In genomic region chr11:49650113-49650993, GRCm38 (mm10) we compare ENCODE assay signal across 10 mouse cellular contexts. TPM values are rescaled to one million over a fixed set of nuclear protein-coding genes. Genes with fewer than 3 reads are reported as not detected.
A peak's percentile ranks its signal among the peaks of the same experiment; 100 is the strongest.
DNase-seq lines count a peak whose midpoint lies in the region; ATAC-seq and TF ChIP-seq lines count a peak whose summit lies in the region.
"Had no signal": no experiment of that assay in that cellular context is flagged by ENCODE, and none has a peak within 500 bp of the region (broad histone marks: within the 10 kb centered on the region; RNA-seq: fewer than 3 reads in every experiment).

No protein-coding gene starts in this region.

- DNase-seq in Muller cell, postnatal 12 days (ENCODE audit: inconsistent ontology term) = peak; percentile 16
- no peak for DNase-seq in liver, embryonic 11.5 days (ENCODE audit: low spot score)
- DNase-seq in thymus, postnatal 4 days = peak; percentile 66
- no peak for DNase-seq in right cerebral cortex, adult 18-20 months
- no peak for DNase-seq in neural tube, embryonic 10.5 days (ENCODE audit: extremely low spot score, low spot score)

- 0 out of 2 replicates have a peak, but pooled peaks cover 4% of the 10 kb centered on the region for H3K9me3 ChIP-seq in intestine, postnatal 0 days (ENCODE audit: control insufficient read depth)
- no peaks in the 10 kb centered on the region for H3K9me3 ChIP-seq in intestine, embryonic 15.5 days
- no peaks in the 10 kb centered on the region for H3K9me3 ChIP-seq in embryonic facial prominence, embryonic 13.5 days
- H3K9me3 ChIP-seq in liver, embryonic 11.5 days (ENCODE audit: control insufficient read depth, low read length) = no peaks in the 10 kb centered on the region
- H3K9me3 ChIP-seq: midbrain, embryonic 12.5 days had no signal

- ATAC-seq in intestine, postnatal 0 days = no peak
- no peak for ATAC-seq in intestine, embryonic 15.5 days
- ATAC-seq in embryonic facial prominence, embryonic 13.5 days (ENCODE audit: insufficient number of reproducible peaks, insufficient read depth, low FRiP score, low TSS enrichment, low read depth) = no peak
- ATAC-seq in liver, embryonic 11.5 days (replicated peaks; ENCODE audit: low FRiP score) = no peak

- peak; percentile 64 for TF ChIP-seq CTCF in intestine, postnatal 0 days (IDR thresholded peaks at IDR 0.05; ENCODE audit: low read depth)

- no peaks in the 10 kb centered on the region for H3K4me1 ChIP-seq in intestine, postnatal 0 days (replicated peaks; ENCODE audit: control insufficient read depth, insufficient read depth, low read length)
- peaks cover 4% of the 10 kb centered on the region; the same call in 1 of the 2 replicates for H3K4me1 ChIP-seq in intestine, embryonic 15.5 days (replicated peaks)
- H3K4me1 ChIP-seq in embryonic facial prominence, embryonic 13.5 days = peaks cover 6% of the 10 kb centered on the region
- H3K4me1 ChIP-seq in liver, embryonic 11.5 days (replicated peaks; ENCODE audit: control insufficient read depth, insufficient read depth, low read length) = peaks cover 30% of the 10 kb centered on the region

- no peak overlapping the region for H3K4me2 ChIP-seq in intestine, postnatal 0 days (replicated peaks; ENCODE audit: low read depth)
- no peak overlapping the region for H3K4me2 ChIP-seq in intestine, embryonic 15.5 days (replicated peaks)
- H3K4me2 ChIP-seq in embryonic facial prominence, embryonic 13.5 days = peak overlapping the region; percentile 12; the same call in 1 of the 2 replicates
- peak overlapping the region; percentile 49 for H3K4me2 ChIP-seq in liver, embryonic 11.5 days
- H3K4me2 ChIP-seq: midbrain, embryonic 12.5 days had no signal

- no peak overlapping the region for H3K4me3 ChIP-seq in intestine, postnatal 0 days (ENCODE audit: low read depth, low read length)
- no peak overlapping the region for H3K4me3 ChIP-seq in intestine, embryonic 15.5 days (replicated peaks)
- H3K4me3 ChIP-seq in embryonic facial prominence, embryonic 13.5 days = no peak overlapping the region
- H3K4me3 ChIP-seq in liver, embryonic 11.5 days (ENCODE audit: low read depth, low read length) = no peak overlapping the region
- H3K4me3 ChIP-seq: midbrain, embryonic 12.5 days had no signal

- H3K9ac ChIP-seq in intestine, postnatal 0 days (ENCODE audit: low read depth, low read length) = no peak overlapping the region
- no peak overlapping the region for H3K9ac ChIP-seq in intestine, embryonic 15.5 days
- H3K9ac ChIP-seq in embryonic facial prominence, embryonic 13.5 days = no peak overlapping the region
- H3K9ac ChIP-seq in liver, embryonic 11.5 days (ENCODE audit: low read depth, low read length) = peak overlapping the region; percentile 53
- H3K9ac ChIP-seq: midbrain, embryonic 12.5 days had no signal

- no peaks in the 10 kb centered on the region for H3K36me3 ChIP-seq in intestine, postnatal 0 days (ENCODE audit: control insufficient read depth, insufficient read depth)
- no peaks in the 10 kb centered on the region for H3K36me3 ChIP-seq in intestine, embryonic 15.5 days
- H3K36me3 ChIP-seq in embryonic facial prominence, embryonic 13.5 days = no peaks in the 10 kb centered on the region
- H3K36me3 ChIP-seq in liver, embryonic 11.5 days (ENCODE audit: control insufficient read depth, insufficient read depth, low read length) = no peaks in the 10 kb centered on the region
- H3K36me3 ChIP-seq: midbrain, embryonic 12.5 days had no signal

- WGBS in intestine, postnatal 0 days = 56% methylated on average over 18 of the region's 18 CpGs
- 55% methylated on average over 18 of the region's 18 CpGs for WGBS in intestine, embryonic 15.5 days
- WGBS in embryonic facial prominence, embryonic 13.5 days = 50% methylated on average over 18 of the region's 18 CpGs
- 57% methylated on average over 18 of the region's 18 CpGs for WGBS in liver, embryonic 11.5 days

- H3K27ac ChIP-seq in intestine, postnatal 0 days (ENCODE audit: low read depth, low read length) = no peak overlapping the region
- H3K27ac ChIP-seq in intestine, embryonic 15.5 days = no peak overlapping the region
- H3K27ac ChIP-seq in embryonic facial prominence, embryonic 13.5 days = no peak overlapping the region
- peak overlapping the region; percentile 86 for H3K27ac ChIP-seq in liver, embryonic 11.5 days (ENCODE audit: low read depth, low read length)
- H3K27ac ChIP-seq: midbrain, embryonic 12.5 days had no signal

- no peaks in the 10 kb centered on the region for H3K27me3 ChIP-seq in intestine, postnatal 0 days (replicated peaks; ENCODE audit: control insufficient read depth, insufficient read depth, low read length)
- H3K27me3 ChIP-seq in intestine, embryonic 15.5 days (replicated peaks) = no peaks in the 10 kb centered on the region
- no peaks in the 10 kb centered on the region for H3K27me3 ChIP-seq in embryonic facial prominence, embryonic 13.5 days
- no peaks in the 10 kb centered on the region for H3K27me3 ChIP-seq in liver, embryonic 11.5 days (replicated peaks; ENCODE audit: control insufficient read depth, insufficient read depth, low read length)
- H3K27me3 ChIP-seq: midbrain, embryonic 12.5 days had no signal

RNA-seq across cellular contexts. Expression of gene Scgb3a1, which starts 13.1 kb away (rescaled TPM):
- 3.2 and 4.4 TPM in 2 replicates for polyA plus RNA-seq in intestine, postnatal 0 days (2015; fragmentation: Nextera tagmentation; extraction: Ambion mirVana)
- not detected in 2 replicates for polyA plus RNA-seq in intestine, embryonic 15.5 days (2015; fragmentation: Nextera tagmentation; extraction: Ambion mirVana)
- polyA plus RNA-seq in embryonic facial prominence, embryonic 13.5 days (2015; fragmentation: Nextera tagmentation; extraction: Ambion mirVana) = not detected in 2 replicates
- not detected in 2 replicates for polyA plus RNA-seq in liver, embryonic 11.5 days (2014; fragmentation: Nextera tagmentation; extraction: Ambion mirVana)
- polyA plus RNA-seq: erythroblast, embryonic 14.5 days; midbrain, embryonic 12.5 days had no signal

RNA-seq across cellular contexts. Expression of gene Flt4, which starts 41.3 kb away (rescaled TPM):
- polyA plus RNA-seq in intestine, postnatal 0 days (2015; fragmentation: Nextera tagmentation; extraction: Ambion mirVana) = 3.9 and 4.0 TPM in 2 replicates
- 4.5 TPM in 2 replicates for polyA plus RNA-seq in intestine, embryonic 15.5 days (2015; fragmentation: Nextera tagmentation; extraction: Ambion mirVana)
- 4.1 and 4.5 TPM in 2 replicates for polyA plus RNA-seq in embryonic facial prominence, embryonic 13.5 days (2015; fragmentation: Nextera tagmentation; extraction: Ambion mirVana)
- 9.2 and 9.9 TPM in 2 replicates for polyA plus RNA-seq in liver, embryonic 11.5 days (2014; fragmentation: Nextera tagmentation; extraction: Ambion mirVana)

Comparison
In these comparisons a context has a peak if more than half of its experiments do, and no peak if none do; other contexts are left out.
1. H3K4me2 ChIP-seq: peak in embryonic facial prominence, embryonic 13.5 days (single experiment) and liver, embryonic 11.5 days (single experiment); none in intestine, postnatal 0 days (single experiment) and intestine, embryonic 15.5 days (single experiment).
2. DNase-seq: peak in Muller cell, postnatal 12 days (single experiment) and thymus, postnatal 4 days (single experiment); none in liver, embryonic 11.5 days (single experiment), right cerebral cortex, adult 18-20 months (single experiment) and neural tube, embryonic 10.5 days (single experiment).